Mouse (Mus musculus) hindbrain, postnatal 0 days (tissue): ENCODE data around the gene Cux2. TPM values are rescaled to one million over a fixed set of nuclear protein-coding genes. Genes with fewer than 3 reads are reported as not detected.

Source experiments
- ATAC-seq: fragments of 200-750 bp; cut with Nextera tagmentation; 2 replicates; pipeline ENCODE4 v1.8.0; 2017; ENCODE audit warnings: mild to moderate bottlenecking, moderate TSS enrichment, moderate library complexity
- DNase-seq: peaks from one replicate; pipeline ENCODE4 v3.0.0-alpha.2; 2015; ENCODE audit warnings: low spot score
- H3K27ac ChIP-seq: fragments of 300-500 bp; sonication (generic); 2 replicates; pipeline ENCODE4 v1.5.1; 2014; ENCODE audit warnings: mild to moderate bottlenecking
- H3K27me3 ChIP-seq: fragments of 300-500 bp; sonication (generic); 2 replicates; pipeline ENCODE4 v1.6.1; 2014; ENCODE audit warnings: low read length, mixed read lengths; ENCODE audit not compliant: insufficient read depth
- H3K36me3 ChIP-seq: fragments of 300-500 bp; sonication (generic); 2 replicates; pipeline ENCODE4 v1.6.1; 2014; ENCODE audit warnings: low read length, mixed read lengths; ENCODE audit not compliant: insufficient read depth
- H3K4me1 ChIP-seq: fragments of 300-500 bp; sonication (generic); 2 replicates; pipeline ENCODE4 v1.6.1; 2014; ENCODE audit warnings: antibody characterized with exemption, low read length, mixed read lengths; ENCODE audit not compliant: insufficient read depth
- H3K4me2 ChIP-seq: fragments of 300-500 bp; sonication (generic); 2 replicates; pipeline ENCODE4 v1.6.1; 2014; ENCODE audit warnings: low read depth, mild to moderate bottlenecking, low read length, moderate library complexity, mixed read lengths
- H3K4me3 ChIP-seq: fragments of 300-500 bp; sonication (generic); 2 replicates; pipeline ENCODE4 v1.5.1; 2014; ENCODE audit warnings: low read length
- H3K9ac ChIP-seq: fragments of 300-500 bp; sonication (generic); replicated peaks from 2 replicates; pipeline ENCODE4 v1.6.1; 2014; ENCODE audit warnings: mild to moderate bottlenecking, low read length, moderate library complexity, mixed read lengths
- H3K9me3 ChIP-seq: fragments of 300-500 bp; sonication (generic); 2 replicates; pipeline ENCODE4 v1.6.1; 2016; ENCODE audit warnings: low read length, mixed read lengths
- CTCF ChIP-seq: IDR thresholded peaks from 2 replicates; pipeline ENCODE4 v1.5.1; 2016; ENCODE audit warnings: antibody characterized with exemption, control low read depth, low read depth
- WGBS: fragments of 180-500 bp; shearing (Covaris S2); extraction: QIAGEN DNeasy Blood & Tissue Kit; methylation state at CpG from one replicate; pipeline ENCODE4 v1.1.7; 2014; 5-methylcytosine and 5-hydroxymethylcytosine counted together
- polyA plus RNA-seq: library from polyadenylated mRNA; unstranded; fragments of >200 nt; fragmentation: Nextera tagmentation; extraction: Ambion mirVana; gene quantifications from 2 replicates; pipeline ENCODE4 v1.2.1, GENCODE M21; 2015
- total RNA-seq: library from RNA; depleted of rRNA; stranded (reverse); fragments of >200 nt; gene quantifications from 2 replicates; pipeline ENCODE4 v1.2.3, GENCODE M21; 2014

Gene Cux2
- total and polyA plus RNA-seq, 2 experiments from 2014 or later, result 15.2 to 35.4 TPM

DNA sequence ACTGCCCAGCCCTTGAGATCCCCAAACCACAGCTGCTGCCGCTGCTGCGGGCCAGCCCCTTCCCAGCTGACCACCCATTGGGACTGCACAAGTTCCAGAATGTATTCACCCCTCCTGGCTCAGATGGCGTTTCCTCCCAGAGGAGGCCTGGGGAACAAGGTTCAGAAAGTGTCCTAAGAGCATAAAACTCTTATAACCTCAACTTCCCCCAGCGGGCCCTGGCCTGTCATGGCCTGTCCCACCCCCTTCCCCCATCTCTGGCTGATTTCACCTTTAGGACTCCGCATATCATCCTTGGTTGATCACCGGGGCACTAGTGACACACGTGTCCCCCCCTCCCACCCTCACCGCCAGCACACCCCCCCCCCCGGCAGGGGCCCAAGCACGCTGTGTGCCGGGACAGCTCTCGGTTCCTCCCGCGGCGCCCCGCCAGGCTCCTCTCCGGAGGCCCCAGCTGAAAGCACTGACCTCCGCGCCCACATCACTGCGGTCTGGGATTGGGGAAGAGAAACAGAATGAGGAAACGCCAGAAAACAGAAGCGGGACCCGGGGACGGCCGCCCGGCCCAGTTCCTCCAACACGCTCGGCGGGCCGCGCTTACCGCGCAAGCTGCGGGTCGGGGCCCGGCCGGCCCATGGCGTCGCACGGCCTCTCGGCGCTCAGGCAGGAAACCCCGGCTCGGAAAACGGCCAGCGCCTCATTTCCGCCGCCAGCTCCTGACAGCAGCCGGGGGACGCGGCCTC lies 213.8 kb downstream of the Cux2 start:
- Histone ChIP-seq H3K9ac (peak overlapping the region; percentile 68), H3K9me3 (no peaks in the 10 kb centered on the region), H3K4me2 (peak overlapping the region; percentile 89), H3K27me3 (no peaks in the 10 kb centered on the region), H3K36me3 (no peaks in the 10 kb centered on the region), H3K4me1 (peaks cover 32% of the 10 kb centered on the region), H3K27ac (peak overlapping the region; percentile 76), H3K4me3 (peak overlapping the region; percentile 80)
- DNase-seq, result no peak
- peak; percentile 2; the same call in 1 of the 2 replicates for ATAC-seq
- WGBS, result under 1% methylated on average over 51 of the region's 51 CpGs
- TF ChIP-seq CTCF, result no peak

GRCm38 (mm10) chr5:121834991-121835747 lies 214.7 kb downstream of the Cux2 start:
- Histone ChIP-seq H3K27me3 (no peaks in the 10 kb centered on the region), H3K4me1 (peaks cover 32% of the 10 kb centered on the region), H3K9me3 (no peaks in the 10 kb centered on the region), H3K4me2 (peak overlapping the region; percentile 89), H3K27ac (no peak overlapping the region), H3K9ac (0 out of 2 replicates have a peak overlapping the region, but pooled peaks have one; percentile 68), H3K4me3 (peak overlapping the region; percentile 80), H3K36me3 (no peaks in the 10 kb centered on the region)
- 39% methylated on average over 12 of the region's 12 CpGs for WGBS
- TF ChIP-seq CTCF, result no peak
- ATAC-seq (no peak), DNase-seq (no peak)

DNA sequence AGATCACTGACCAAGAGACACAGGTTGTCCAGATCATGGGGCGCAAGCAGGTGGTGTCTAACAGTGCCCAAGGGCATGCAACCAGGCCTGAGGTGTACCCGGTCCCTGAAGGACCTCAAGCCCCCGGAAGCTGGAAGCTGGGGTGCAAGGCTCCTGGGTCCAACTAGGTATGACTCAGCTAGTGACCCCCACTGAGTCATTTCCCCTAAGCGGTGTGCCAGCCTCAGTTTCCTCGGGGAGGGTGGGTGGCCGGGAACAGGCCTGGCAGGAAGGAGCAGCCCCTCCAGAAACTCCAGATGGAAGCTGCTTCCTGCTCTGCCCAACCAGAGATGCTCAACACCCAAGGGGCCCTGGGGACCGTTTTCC lies 215.7 kb downstream of the Cux2 start:
- Histone ChIP-seq H3K27ac (no peak overlapping the region), H3K9ac (0 out of 2 replicates have a peak overlapping the region, but pooled peaks have one; percentile 9), H3K9me3 (no peaks in the 10 kb centered on the region), H3K4me2 (peak overlapping the region; percentile 89), H3K4me3 (no peak overlapping the region), H3K27me3 (no peaks in the 10 kb centered on the region), H3K36me3 (no peaks in the 10 kb centered on the region), H3K4me1 (peaks cover 32% of the 10 kb centered on the region)
- WGBS, result 78% methylated on average over 7 of the region's 7 CpGs
- no peak for ATAC-seq
- TF ChIP-seq CTCF, result no peak
- DNase-seq, result no peak

DNA sequence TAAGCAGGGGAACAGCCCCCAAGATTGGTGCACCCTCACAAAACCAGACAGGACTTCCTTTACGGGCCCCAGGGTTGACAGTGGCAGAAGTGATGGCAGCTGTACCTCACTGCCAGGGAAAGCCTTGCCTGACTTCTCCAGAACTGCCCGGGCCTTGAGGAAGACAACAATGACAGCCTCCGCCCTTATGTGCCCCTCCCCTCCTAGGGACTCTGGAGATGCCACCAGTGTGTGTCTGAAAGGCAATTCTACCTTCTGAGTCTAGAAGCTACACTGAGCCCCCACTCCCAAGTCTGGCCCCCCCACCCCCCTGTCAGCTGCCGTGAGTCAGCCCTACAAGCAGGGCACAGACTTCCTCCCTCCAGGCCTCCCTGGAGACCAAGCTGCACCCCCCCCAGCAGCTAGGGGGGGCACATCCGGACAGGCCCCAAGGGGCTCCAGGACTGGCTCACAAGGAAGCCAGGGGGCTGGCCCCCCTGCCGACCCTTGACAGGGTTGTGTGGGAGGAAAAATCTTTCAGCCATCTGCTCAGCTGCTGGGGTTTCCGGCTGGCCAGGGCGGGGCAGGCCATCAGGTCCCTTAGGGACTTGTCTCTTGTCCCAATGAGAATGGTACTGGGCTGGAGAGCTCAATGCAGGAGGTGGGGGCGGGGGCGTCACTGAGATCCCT lies 216.2 kb downstream of the Cux2 start:
- DNase-seq (no peak), ATAC-seq (no peak)
- no peaks in the 10 kb centered on the region for H3K36me3 ChIP-seq
- no peaks in the 10 kb centered on the region for H3K9me3 ChIP-seq
- H3K4me2 ChIP-seq, result peak overlapping the region; percentile 18
- WGBS, result 42% methylated on average over 10 of the region's 10 CpGs
- peaks cover 33% of the 10 kb centered on the region for H3K4me1 ChIP-seq
- no peaks in the 10 kb centered on the region for H3K27me3 ChIP-seq
- no peak overlapping the region for H3K4me3 ChIP-seq
- no peak for TF ChIP-seq CTCF
- H3K27ac ChIP-seq, result no peak overlapping the region
- no peak overlapping the region for H3K9ac ChIP-seq

- DNase-seq (no peak), ATAC-seq (no peak)
- no peak for TF ChIP-seq CTCF
- H3K4me2 ChIP-seq, result peak overlapping the region; percentile 10; the same call in 1 of the 2 replicates
- no peak overlapping the region for H3K27ac ChIP-seq
- peaks cover 28% of the 10 kb centered on the region for H3K4me1 ChIP-seq
- H3K36me3 ChIP-seq, result no peaks in the 10 kb centered on the region
- WGBS, result 86% methylated on average over 2 of the region's 2 CpGs
- H3K9me3 ChIP-seq, result no peaks in the 10 kb centered on the region
- no peaks in the 10 kb centered on the region for H3K27me3 ChIP-seq
- H3K4me3 ChIP-seq, result no peak overlapping the region
- H3K9ac ChIP-seq, result no peak overlapping the region
These were observed 216.7 kb downstream of the Cux2 start for GRCm38 (mm10) chr5:121833159-121833558.

GRCm38 (mm10) chr5:121832376-121833155 lies 217.3 kb downstream of the Cux2 start:
- no peak overlapping the region for H3K27ac ChIP-seq
- TF ChIP-seq CTCF, result no peak
- no peaks in the 10 kb centered on the region for H3K9me3 ChIP-seq
- ATAC-seq (no peak), DNase-seq (no peak)
- H3K36me3 ChIP-seq, result no peaks in the 10 kb centered on the region
- H3K4me1 ChIP-seq, result peaks cover 25% of the 10 kb centered on the region
- H3K4me2 ChIP-seq, result no peak overlapping the region
- 80% methylated on average over 6 of the region's 6 CpGs for WGBS
- no peak overlapping the region for H3K9ac ChIP-seq
- no peaks in the 10 kb centered on the region for H3K27me3 ChIP-seq
- no peak overlapping the region for H3K4me3 ChIP-seq
